Mouse (Mus musculus) kidney, postnatal 4 days (tissue): ENCODE measurements at regions not wholly inside any gene's neighbourhood (a gene's known extent, or its start where the extent isn't known, plus 50 kb on each side); places are given as distances from the start of the nearest gene placed in this dataset.

Experiments
- DNase-seq, 2 experiments: peaks; one replicate each; pipeline ENCODE4 v3.0.0; 2021; ENCODE audit warnings: mixed read lengths in 2 of 2

GRCm38 (mm10) chr3:113105979-113106378 is 152.7 kb downstream of the Amy2a5 start:
- DNase-seq, result no peak

GRCm38 (mm10) chr3:113090850-113091249 is 167.8 kb downstream of the Amy2a5 start:
- peak; percentile 50 to 59 for DNase-seq

- DNase-seq, result peak; percentile 58 to 64
Observed at GRCm38 (mm10) chr3:113080704-113081103, 177.9 kb downstream of the Amy2a5 start.
